Mouse (Mus musculus): ENCODE results near the gene Rad9b.

GRCm38 (mm10) chr5:122294219-122294735 is 59.8 kb downstream of the Rad9b start:
- no peak for TF ChIP-seq MAX (IDR thresholded peaks at IDR 0.05; ENCODE audit: low read length)
- no peak for TF ChIP-seq CTCF (conservative IDR thresholded peaks at IDR 0.05 in 1 of 2, IDR thresholded peaks at IDR 0.05 in 1 of 2; ENCODE audit: low read depth in 2 of 2, low read length in 2 of 2)
- no peak for TF ChIP-seq MAZ (IDR thresholded peaks at IDR 0.05; ENCODE audit: low read depth, low read length)
- no peak for TF ChIP-seq POLR2A (IDR thresholded peaks at IDR 0.05; ENCODE audit: low read depth, low read length)
- TF ChIP-seq E2F4 (IDR thresholded peaks at IDR 0.05; ENCODE audit: insufficient replicate concordance, low read depth, low read length), result no peak
- TF ChIP-seq USF2 (conservative IDR thresholded peaks at IDR 0.05; ENCODE audit: low read depth, low read length), result no peak
- TF ChIP-seq ZKSCAN1 (IDR thresholded peaks at IDR 0.05; ENCODE audit: borderline replicate concordance, low read depth, low read length), result no peak
- no peak for TF ChIP-seq USF1 (IDR thresholded peaks at IDR 0.05; ENCODE audit: low read depth, low read length)
